In genomic region chr15:5187116-5187515, GRCm38 (mm10) we compare ENCODE assay signal across 16 mouse cellular contexts.
"Had no signal": no experiment of that assay in that cellular context is flagged by ENCODE, and none has a peak within 500 bp of the region (broad histone marks: within the 10 kb centered on the region; RNA-seq: fewer than 3 reads in every experiment).

No protein-coding gene starts in this region.

- DNase-seq: kidney, adult 2 months; kidney, postnatal 14 days; left cerebral cortex, postnatal 4 days; lung, adult 2 months; lung, postnatal 36 days; retina, postnatal 1 day; right cerebral cortex, postnatal 4 days; spleen, adult 18-20 months; thymus, adult 2 months; thymus, postnatal 25 days had no signal

- H3K9me3 ChIP-seq: kidney, embryonic 15.5 days; liver, embryonic 15.5 days; midbrain, embryonic 12.5 days; stomach, embryonic 15.5 days had no signal

- H3K27me3 ChIP-seq: kidney, embryonic 15.5 days; liver, embryonic 15.5 days; midbrain, embryonic 12.5 days; stomach, embryonic 15.5 days had no signal

- H3K27ac ChIP-seq: kidney, embryonic 15.5 days; liver, embryonic 15.5 days; midbrain, embryonic 12.5 days; stomach, embryonic 15.5 days had no signal

- H3K9ac ChIP-seq: liver, embryonic 15.5 days; stomach, embryonic 15.5 days had no signal

- ATAC-seq: lung, postnatal 0 days; midbrain, embryonic 16.5 days had no signal
